Mouse (Mus musculus): ENCODE measurements at regions not wholly inside any gene's neighbourhood (a gene's known extent, or its start where the extent isn't known, plus 50 kb on each side); places are given as distances from the start of the nearest gene placed in this dataset.
A peak's percentile ranks its signal among the peaks of the same experiment; 100 is the strongest.

DNA sequence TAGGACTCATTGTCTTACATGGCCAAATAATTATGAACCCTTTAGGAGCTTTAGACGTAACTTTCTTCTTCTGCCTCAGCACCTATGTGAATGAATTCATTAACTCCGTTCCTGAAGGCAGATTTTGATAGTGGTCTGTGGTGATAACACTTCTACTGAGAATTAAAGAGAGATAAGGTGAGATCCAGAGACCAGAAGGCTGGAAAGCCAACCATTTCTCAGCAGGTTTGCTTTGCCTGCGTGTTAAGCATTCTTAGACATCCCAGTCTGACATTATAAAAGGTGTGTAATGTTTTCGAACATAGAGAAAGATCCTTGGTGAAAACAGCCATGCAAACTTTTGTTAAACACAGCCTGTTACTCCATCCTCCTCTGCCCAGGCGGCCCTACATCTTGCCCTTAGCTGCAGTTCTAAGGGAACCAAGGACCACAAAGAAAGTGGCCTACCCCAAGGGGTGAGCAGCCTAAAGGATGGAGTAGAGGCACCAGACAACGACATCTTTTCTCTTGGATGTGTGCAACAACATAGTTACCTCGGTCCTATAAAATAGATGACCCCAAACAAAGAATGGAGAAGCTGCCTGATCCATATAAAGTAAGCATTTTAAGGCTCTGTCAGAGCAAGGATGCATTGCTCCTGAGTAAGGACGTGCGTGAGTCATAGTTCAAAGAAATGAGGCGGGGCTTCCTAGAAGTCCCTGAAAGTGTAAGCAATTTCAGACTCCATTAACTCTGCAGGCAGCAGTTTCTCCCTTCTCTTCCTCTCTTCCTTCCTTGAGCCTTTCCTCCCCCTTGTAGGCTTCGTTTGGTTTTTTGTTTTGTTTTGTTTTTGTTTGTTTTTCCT, 55.1 kb upstream of the Xpr1 start:
- no peaks in the 10 kb centered on the region for H3K36me3 ChIP-seq
- no peak overlapping the region for H3K9ac ChIP-seq
- H3K4me1 ChIP-seq = peaks cover 8% of the 10 kb centered on the region
- 58% methylated on average over 11 of the region's 11 CpGs for WGBS
- no peak overlapping the region for H3K4me3 ChIP-seq (replicated peaks)
- 0 out of 2 replicates have a peak, but pooled peaks have one; percentile 60 for ATAC-seq (replicated peaks; ENCODE audit: low FRiP score)
- no peak overlapping the region for H3K27ac ChIP-seq
- H3K9me3 ChIP-seq (replicated peaks) = no peaks in the 10 kb centered on the region
- no peaks in the 10 kb centered on the region for H3K27me3 ChIP-seq
- no peak overlapping the region for H3K4me2 ChIP-seq

DNA sequence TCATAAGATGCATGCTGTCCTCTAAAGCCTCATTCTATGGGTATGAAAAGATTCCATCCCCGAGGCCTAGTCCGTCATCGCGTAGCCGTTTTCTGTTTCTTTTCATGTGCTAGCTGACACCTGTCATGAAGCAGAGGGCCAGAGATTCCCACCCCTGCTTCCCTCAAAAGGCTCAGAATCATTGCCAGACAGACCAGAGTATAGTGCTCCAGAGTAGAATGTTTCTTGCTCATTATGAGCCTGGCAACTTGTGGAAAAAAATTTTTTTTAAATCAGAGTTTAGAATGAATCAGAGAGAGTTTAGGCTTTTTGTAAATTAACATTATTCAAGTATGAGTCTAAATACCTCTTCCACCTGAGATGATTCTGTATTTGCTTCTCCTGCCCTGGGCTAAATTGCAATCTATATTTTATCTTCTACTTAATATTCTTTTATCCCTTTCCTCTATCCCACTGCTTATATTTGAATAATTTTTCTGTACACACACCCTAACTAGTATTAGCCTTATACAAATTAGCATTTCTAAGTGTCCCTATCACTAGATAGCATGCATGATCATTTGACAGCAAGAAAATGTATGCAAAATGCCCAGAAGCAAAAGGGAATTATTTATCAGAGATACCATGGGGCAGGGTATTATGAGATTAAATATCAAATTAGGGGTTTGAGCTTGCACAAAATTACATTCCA, 55.9 kb upstream of the Xpr1 start:
- no peak for ATAC-seq (replicated peaks; ENCODE audit: low FRiP score)
- WGBS = 55% methylated on average over 5 of the region's 5 CpGs
- H3K4me2 ChIP-seq = no peak overlapping the region

DNA sequence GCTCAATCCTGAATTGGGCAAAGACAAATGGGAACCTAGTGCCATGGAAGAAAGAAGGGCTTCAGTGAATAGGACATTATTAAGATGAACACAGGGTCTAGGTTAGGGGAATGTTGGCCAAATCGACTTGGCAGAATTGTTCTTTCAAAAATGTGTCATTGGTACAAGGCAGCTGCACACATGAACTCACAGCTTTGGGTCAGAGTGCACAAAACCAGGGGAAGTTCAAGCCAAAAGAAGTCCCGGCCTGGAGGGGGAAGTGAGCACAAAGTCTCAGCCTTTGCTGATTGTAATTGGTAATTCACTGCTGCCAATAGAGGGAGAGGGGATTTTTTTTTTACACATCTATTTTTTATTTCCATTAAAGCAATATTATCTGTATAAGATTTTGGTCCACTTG, 57.8 kb upstream of the Xpr1 start:
- H3K36me3 ChIP-seq = no peaks in the 10 kb centered on the region
- H3K9me3 ChIP-seq (replicated peaks) = no peaks in the 10 kb centered on the region
- ATAC-seq (replicated peaks; ENCODE audit: low FRiP score) = no peak
- 48% methylated on average over 2 of the region's 2 CpGs for WGBS
- H3K4me1 ChIP-seq = peaks cover 8% of the 10 kb centered on the region
- no peak overlapping the region for H3K4me2 ChIP-seq
- H3K9ac ChIP-seq = no peak overlapping the region
- H3K27ac ChIP-seq = no peak overlapping the region
- H3K27me3 ChIP-seq = no peaks in the 10 kb centered on the region
- no peak overlapping the region for H3K4me3 ChIP-seq (replicated peaks)

More for the DNA sequence above, 55.9 kb upstream of the Xpr1 start:
- H3K9me3 ChIP-seq (replicated peaks) = no peaks in the 10 kb centered on the region
- H3K4me3 ChIP-seq (replicated peaks) = no peak overlapping the region
- H3K4me1 ChIP-seq = peaks cover 8% of the 10 kb centered on the region
- no peaks in the 10 kb centered on the region for H3K27me3 ChIP-seq
- H3K36me3 ChIP-seq = no peaks in the 10 kb centered on the region
- no peak overlapping the region for H3K27ac ChIP-seq
- no peak overlapping the region for H3K9ac ChIP-seq

DNA sequence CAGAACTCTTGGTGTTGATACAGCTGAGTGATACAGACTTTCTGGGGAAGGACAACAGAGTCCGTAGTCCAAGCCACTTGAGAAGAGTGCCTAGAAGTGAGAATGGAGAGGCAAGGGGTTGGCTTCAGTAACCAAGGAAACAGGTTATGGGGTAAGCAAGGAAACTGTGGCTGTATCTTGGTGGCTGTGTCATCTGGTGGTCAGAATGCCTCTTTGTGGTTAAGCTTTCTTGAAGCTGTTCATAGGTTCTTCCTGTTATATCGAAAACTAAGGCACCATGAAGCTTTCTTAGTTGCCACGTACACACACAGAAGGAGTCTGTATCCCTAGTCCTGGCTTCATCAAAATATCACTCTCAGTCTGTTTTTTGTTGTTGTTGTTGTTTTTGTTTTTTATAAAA, 59.0 kb upstream of the Xpr1 start:
- H3K36me3 ChIP-seq = no peaks in the 10 kb centered on the region
- H3K9me3 ChIP-seq (replicated peaks) = no peaks in the 10 kb centered on the region
- H3K4me2 ChIP-seq = no peak overlapping the region
- no peak for ATAC-seq (replicated peaks; ENCODE audit: low FRiP score)
- WGBS = 82% methylated on average over 3 of the region's 3 CpGs
- no peak overlapping the region for H3K4me3 ChIP-seq (replicated peaks)
- H3K27ac ChIP-seq = no peak overlapping the region
- H3K27me3 ChIP-seq = no peaks in the 10 kb centered on the region
- no peak overlapping the region for H3K9ac ChIP-seq
- peaks cover 7% of the 10 kb centered on the region for H3K4me1 ChIP-seq

DNA sequence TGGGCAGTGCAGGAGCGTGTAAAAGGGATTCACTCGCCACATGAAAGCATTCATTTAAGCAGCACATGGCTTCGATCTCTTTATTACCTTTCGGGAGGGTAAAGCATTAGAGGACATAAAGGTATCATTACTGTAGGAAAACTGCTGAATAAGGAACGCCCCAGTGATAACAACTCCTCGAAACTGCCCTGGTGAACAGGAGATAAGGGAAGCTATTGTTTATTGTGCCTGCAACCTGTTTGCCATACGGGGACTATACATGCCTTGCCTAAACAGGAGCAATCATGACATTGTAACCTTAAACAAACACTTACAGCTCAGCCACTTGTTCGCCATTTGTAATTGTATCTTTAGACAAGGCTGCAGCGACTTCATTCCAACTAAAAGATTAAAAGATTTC, 64.9 kb upstream of the Xpr1 start:
- 28% methylated on average over 9 of the region's 9 CpGs for WGBS
- ATAC-seq (replicated peaks; ENCODE audit: low FRiP score) = no peak
- H3K36me3 ChIP-seq = no peaks in the 10 kb centered on the region
- H3K4me1 ChIP-seq = no peaks in the 10 kb centered on the region
- no peaks in the 10 kb centered on the region for H3K9me3 ChIP-seq (replicated peaks)
- H3K4me2 ChIP-seq = no peak overlapping the region
- H3K27me3 ChIP-seq = no peaks in the 10 kb centered on the region
- H3K9ac ChIP-seq = no peak overlapping the region
- no peak overlapping the region for H3K4me3 ChIP-seq (replicated peaks)
- H3K27ac ChIP-seq = no peak overlapping the region

GRCm38 (mm10) chr1:155482760-155483159, 65.5 kb upstream of the Xpr1 start:
- no peak for ATAC-seq (replicated peaks; ENCODE audit: low FRiP score)
- H3K9me3 ChIP-seq (replicated peaks) = no peaks in the 10 kb centered on the region
- H3K4me2 ChIP-seq = no peak overlapping the region
- no peak overlapping the region for H3K27ac ChIP-seq
- no peaks in the 10 kb centered on the region for H3K36me3 ChIP-seq
- H3K27me3 ChIP-seq = no peaks in the 10 kb centered on the region
- H3K9ac ChIP-seq = no peak overlapping the region
- no peaks in the 10 kb centered on the region for H3K4me1 ChIP-seq
- 74% methylated on average over 5 of the region's 5 CpGs for WGBS
- no peak overlapping the region for H3K4me3 ChIP-seq (replicated peaks)

GRCm38 (mm10) chr1:155483693-155484092, 66.5 kb upstream of the Xpr1 start:
- WGBS = 68% methylated on average over 7 of the region's 7 CpGs
- no peak overlapping the region for H3K27ac ChIP-seq

DNA sequence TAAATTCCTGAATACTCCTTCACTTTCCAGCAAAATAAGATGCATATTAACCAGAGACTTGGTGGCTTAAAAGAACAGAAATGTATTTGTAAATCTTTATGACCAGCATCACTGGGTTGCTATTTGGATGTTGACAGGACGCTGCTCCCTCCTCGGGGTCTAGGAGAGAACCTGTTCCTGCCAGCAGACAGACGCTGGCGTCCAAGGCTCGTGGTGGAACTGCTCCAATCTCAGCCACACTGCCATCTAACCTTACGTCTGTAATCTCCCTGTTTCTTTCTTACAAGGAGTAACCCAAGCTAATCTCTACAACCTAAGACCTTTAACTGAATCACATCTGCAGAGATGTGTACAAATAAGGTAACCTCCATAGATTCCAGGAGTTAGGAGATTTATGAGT, 70.1 kb upstream of the Acbd6 start:
- Histone ChIP-seq H3K36me3 (no peaks in the 10 kb centered on the region), H3K9ac (no peak overlapping the region), H3K4me1 (peaks cover 26% of the 10 kb centered on the region), H3K4me2 (no peak overlapping the region), H3K27ac (no peak overlapping the region), H3K9me3 (replicated peaks) (no peaks in the 10 kb centered on the region), H3K4me3 (replicated peaks) (no peak overlapping the region), H3K27me3 (no peaks in the 10 kb centered on the region)
- no peak for ATAC-seq (replicated peaks; ENCODE audit: low FRiP score)
- 86% methylated on average over 6 of the region's 6 CpGs for WGBS

More at GRCm38 (mm10) chr1:155483693-155484092, 66.5 kb upstream of the Xpr1 start:
- ATAC-seq (replicated peaks; ENCODE audit: low FRiP score) = no peak
- H3K4me3 ChIP-seq (replicated peaks) = no peak overlapping the region
- H3K27me3 ChIP-seq = no peaks in the 10 kb centered on the region
- H3K36me3 ChIP-seq = no peaks in the 10 kb centered on the region
- no peaks in the 10 kb centered on the region for H3K9me3 ChIP-seq (replicated peaks)
- no peaks in the 10 kb centered on the region for H3K4me1 ChIP-seq
- no peak overlapping the region for H3K4me2 ChIP-seq
- no peak overlapping the region for H3K9ac ChIP-seq

- no peaks in the 10 kb centered on the region for H3K27me3 ChIP-seq
- H3K9me3 ChIP-seq (replicated peaks) = no peaks in the 10 kb centered on the region
- 77% methylated on average over 11 of the region's 11 CpGs for WGBS
- no peak overlapping the region for H3K4me3 ChIP-seq (replicated peaks)
- no peak for ATAC-seq (replicated peaks; ENCODE audit: low FRiP score)
- no peaks in the 10 kb centered on the region for H3K36me3 ChIP-seq
- no peak overlapping the region for H3K4me2 ChIP-seq
- no peak overlapping the region for H3K27ac ChIP-seq
- H3K4me1 ChIP-seq = peaks cover 26% of the 10 kb centered on the region
- no peak overlapping the region for H3K9ac ChIP-seq
These were observed 68.8 kb upstream of the Acbd6 start for GRCm38 (mm10) chr1:155488966-155489661.

- no peak overlapping the region for H3K4me3 ChIP-seq (replicated peaks)
- H3K36me3 ChIP-seq = no peaks in the 10 kb centered on the region
- no peak overlapping the region for H3K4me2 ChIP-seq
- H3K9me3 ChIP-seq (replicated peaks) = no peaks in the 10 kb centered on the region
- H3K9ac ChIP-seq = no peak overlapping the region
- peaks cover 26% of the 10 kb centered on the region for H3K4me1 ChIP-seq
- no peak for ATAC-seq (replicated peaks; ENCODE audit: low FRiP score)
- no peaks in the 10 kb centered on the region for H3K27me3 ChIP-seq
- 71% methylated on average over 7 of the region's 7 CpGs for WGBS
- no peak overlapping the region for H3K27ac ChIP-seq
These were observed 67.8 kb upstream of the Acbd6 start for GRCm38 (mm10) chr1:155490131-155490530.

DNA sequence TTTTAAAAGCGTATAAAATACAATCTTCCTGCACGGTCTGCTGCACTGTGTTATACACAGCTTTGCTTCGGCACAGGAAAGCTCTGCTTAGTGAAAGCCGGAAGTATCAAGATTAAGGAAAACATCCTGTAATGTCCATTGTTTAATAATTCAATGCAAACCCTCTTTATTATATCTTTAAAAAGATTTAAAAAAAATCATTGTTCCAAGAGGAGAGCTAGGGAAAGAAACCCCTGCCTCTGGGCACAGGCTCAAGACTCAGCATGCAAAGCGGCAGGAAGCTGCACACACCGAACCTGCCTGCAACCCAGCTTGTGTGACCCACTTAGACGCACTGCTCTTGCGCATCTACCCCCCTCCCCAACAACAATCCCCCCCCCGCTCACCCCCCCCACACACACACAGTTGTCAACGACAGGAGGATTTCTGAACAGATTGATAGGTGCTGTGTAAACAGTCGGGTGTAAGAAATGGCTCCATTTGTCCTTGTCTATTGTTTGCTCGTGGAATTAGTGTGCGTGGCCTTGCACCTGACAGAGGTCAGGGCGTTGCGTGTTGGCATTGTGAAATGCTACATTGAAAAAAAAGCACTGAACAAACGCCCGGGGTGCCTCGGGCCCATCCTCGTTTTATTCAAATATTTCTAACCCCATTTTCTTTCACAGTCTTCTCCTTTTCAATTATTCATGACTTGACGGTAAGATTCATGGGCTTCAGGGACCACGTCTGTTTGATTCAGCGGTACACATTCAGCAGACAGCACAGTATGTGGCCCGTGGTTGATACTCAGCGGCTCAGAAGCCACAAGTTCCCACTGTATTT, 66.5 kb upstream of the Acbd6 start:
- Histone ChIP-seq H3K9me3 (replicated peaks) (no peaks in the 10 kb centered on the region), H3K9ac (no peak overlapping the region), H3K27me3 (no peaks in the 10 kb centered on the region), H3K4me1 (peaks cover 26% of the 10 kb centered on the region), H3K27ac (0 out of 2 replicates have a peak overlapping the region, but pooled peaks have one; percentile 7), H3K4me2 (peak overlapping the region; percentile 47), H3K4me3 (replicated peaks) (peak overlapping the region; percentile 8; the same call in 1 of the 2 replicates), H3K36me3 (no peaks in the 10 kb centered on the region)
- WGBS = 26% methylated on average over 24 of the region's 24 CpGs
- ATAC-seq (replicated peaks; ENCODE audit: low FRiP score) = peak; percentile 85

Data from kidney, embryonic 15.5 days (tissue).